Mouse (Mus musculus): Measurements from ENCODE around the gene Faah.

Faah gene

GRCm38 (mm10) chr4:115959546-115959945 lies 58.2 kb downstream of the Faah start:
- in situ Hi-C loops (cut with MboI; ENCODE audit: unreplicated experiment in 2 of 2), result loop anchor here (25.0 kb wide), 2 partner anchors 472 to 1272 kb away; partner anchors contain the start of gene Cyp4a14 (in 1 of the 2)

GRCm38 (mm10) chr4:115955494-115955775 lies 62.3 kb downstream of the Faah start:
- in situ Hi-C loops (cut with MboI; ENCODE audit: unreplicated experiment in 2 of 2), result loop anchor here (25.0 kb wide), 2 partner anchors 468 to 1268 kb away; partner anchors contain the start of gene Cyp4a14 (in 1 of the 2)

DNA sequence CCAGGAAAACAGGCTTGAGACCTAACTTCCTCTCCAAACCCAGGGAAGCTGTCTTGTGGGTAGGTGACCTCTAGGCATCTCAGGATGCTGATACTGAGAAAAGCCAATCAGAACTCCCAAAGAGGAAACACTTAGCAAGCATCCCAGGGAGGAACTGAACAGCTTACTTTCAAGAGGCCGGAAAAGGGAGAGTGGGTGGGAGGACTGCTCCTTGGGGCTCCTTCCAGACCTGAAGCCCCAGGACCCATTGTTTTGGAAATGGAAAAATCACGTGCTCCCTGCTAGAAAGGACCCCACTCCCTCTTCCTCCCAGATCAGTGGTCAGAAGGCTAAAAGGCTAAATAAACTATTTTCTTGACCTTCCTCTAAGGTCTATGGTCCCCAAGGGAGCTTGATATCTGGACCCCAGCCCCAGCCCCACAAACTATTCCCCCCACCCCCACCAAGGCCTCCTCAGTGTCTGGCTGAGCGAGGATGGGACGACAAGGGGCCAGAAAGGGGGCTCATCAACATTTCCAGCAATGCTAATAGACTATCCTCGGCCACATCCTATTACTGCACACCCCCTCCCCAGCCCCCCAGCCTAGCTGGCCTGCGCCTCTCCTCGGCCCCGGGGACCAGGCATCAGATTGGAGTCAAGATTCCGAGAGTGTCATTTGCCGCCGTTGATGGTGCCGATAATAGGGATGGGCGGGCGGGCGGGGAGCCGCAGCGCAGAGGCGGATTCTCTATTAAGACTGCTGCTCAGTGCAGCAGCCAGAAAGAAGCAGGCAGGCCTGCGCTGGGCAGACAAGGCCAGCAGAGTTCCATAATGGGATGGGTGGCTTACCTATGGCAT lies 62.9 kb downstream of the Faah start:
- in situ Hi-C loops (cut with MboI; ENCODE audit: unreplicated experiment in 2 of 2), result loop anchor here (5.0 to 25.0 kb wide), 3 partner anchors 223 to 1268 kb away; partner anchors contain the start of gene Cyp4a14 (in 1 of the 2)

GRCm38 (mm10) chr4:115953559-115953958 lies 64.2 kb downstream of the Faah start:
- in situ Hi-C loops (cut with MboI; ENCODE audit: unreplicated experiment in 2 of 2), result loop anchor here (5.0 to 25.0 kb wide), 3 partner anchors 221 to 1266 kb away; partner anchors contain the start of gene Cyp4a14 (in 1 of the 2)

DNA sequence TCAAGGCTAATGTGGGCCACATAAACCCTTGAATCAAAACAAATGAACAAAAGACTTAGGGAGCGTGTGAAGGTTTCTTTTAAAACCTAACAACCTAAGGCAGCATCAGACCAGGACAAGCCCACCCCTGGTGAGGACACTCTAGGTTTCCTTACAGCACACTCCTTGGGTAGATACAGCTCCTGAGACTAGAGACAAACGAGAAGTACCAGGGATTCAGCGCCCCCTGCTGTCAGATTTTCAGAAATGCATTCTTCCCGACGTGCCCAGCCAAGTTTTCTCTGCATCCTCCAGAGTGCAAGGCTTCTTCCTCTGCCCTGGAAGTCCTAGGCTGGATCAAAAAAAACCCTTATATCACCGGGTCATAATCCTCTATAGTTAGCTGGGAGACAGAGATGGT lies 65.0 kb downstream of the Faah start:
- in situ Hi-C loops (cut with MboI; ENCODE audit: unreplicated experiment in 2 of 2), result loop anchor here (5.0 to 25.0 kb wide), 3 partner anchors 220 to 1265 kb away; partner anchors contain the start of gene Cyp4a14 (in 1 of the 2)

DNA sequence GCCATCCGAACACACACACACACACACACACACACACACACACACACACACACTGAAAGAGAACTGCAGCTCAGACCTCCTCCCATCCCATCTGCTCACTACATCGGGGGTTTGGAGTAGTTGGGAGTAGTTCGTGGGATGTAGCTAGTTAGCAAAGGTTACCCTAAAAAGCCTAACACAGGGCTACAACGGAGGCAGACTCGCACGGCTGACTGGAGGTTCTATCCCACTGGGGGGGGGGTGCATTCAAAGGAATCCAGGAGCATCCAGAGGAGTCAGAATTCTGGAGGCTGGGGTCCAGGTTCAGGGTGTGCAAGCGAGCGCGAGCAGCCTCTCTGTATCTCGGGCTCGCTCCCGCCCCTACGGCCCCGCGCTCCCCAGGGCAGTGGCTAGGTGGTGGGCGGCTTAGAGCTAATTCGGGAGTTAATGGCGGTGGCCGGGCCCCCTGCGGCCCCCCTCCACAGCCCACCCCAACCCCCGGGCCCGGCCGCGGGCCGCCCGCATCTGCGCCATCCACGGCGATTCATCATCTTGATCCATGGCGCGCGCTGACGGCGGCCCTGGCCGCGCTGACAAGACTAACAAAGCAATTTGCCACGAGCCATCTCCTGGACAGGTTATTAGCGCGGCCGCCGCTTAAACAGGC lies 73.9 kb downstream of the Faah start:
- in situ Hi-C loops (cut with MboI; ENCODE audit: unreplicated experiment in 2 of 2), result no loop called here

GRCm38 (mm10) chr4:115941242-115941820 lies 76.4 kb downstream of the Faah start:
- in situ Hi-C loops (cut with MboI; ENCODE audit: unreplicated experiment in 2 of 2), result no loop called here

GRCm38 (mm10) chr4:115940681-115941080 lies 77.0 kb downstream of the Faah start:
- in situ Hi-C loops (cut with MboI; ENCODE audit: unreplicated experiment in 2 of 2), result no loop called here

DNA sequence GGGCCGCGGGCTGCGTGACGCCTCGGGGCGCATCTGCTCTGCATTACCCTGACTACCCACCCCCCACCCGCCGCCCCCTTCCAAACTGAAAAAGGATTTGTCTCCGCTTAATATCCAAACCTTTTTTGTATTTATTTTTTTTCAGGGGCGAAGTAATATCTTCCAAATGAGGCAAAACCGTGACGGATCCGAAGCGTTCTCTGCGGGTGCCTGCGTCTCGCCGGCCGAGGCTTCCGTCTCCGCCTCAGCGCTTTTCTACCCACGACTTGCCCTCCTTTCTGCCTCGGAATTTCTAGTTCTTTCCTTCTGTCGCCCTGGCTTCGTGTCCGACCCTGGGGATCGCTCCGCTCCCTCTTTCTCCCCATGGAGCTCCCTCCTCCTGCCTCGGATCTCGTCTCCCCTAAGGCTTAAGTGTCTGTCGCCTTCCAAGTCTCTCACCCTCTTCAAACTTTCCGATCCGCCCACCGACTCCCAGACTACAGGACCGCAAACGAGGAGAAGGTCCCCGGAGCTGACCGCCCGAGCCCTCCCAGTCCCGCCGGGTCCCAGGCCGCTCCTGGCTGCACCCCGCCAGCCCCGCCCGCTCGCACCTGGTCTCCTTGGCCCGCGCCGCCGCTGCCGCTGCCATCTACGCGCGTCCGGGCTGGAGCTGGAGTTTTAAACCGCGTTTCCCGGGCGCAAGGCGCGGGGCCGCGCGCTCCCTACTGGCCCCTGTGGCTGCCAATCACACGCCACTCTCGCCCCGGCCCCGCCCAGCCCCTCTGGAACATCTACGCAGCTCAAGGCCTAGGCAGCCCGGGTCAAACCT lies 78.2 kb downstream of the Faah start, which contains the start of gene Dmbx1:
Dmbx1 (minus strand) TSS at position 632 of the 808 bp plus-strand sequence.
- in situ Hi-C loops (cut with MboI; ENCODE audit: unreplicated experiment in 2 of 2), result no loop called here

DNA sequence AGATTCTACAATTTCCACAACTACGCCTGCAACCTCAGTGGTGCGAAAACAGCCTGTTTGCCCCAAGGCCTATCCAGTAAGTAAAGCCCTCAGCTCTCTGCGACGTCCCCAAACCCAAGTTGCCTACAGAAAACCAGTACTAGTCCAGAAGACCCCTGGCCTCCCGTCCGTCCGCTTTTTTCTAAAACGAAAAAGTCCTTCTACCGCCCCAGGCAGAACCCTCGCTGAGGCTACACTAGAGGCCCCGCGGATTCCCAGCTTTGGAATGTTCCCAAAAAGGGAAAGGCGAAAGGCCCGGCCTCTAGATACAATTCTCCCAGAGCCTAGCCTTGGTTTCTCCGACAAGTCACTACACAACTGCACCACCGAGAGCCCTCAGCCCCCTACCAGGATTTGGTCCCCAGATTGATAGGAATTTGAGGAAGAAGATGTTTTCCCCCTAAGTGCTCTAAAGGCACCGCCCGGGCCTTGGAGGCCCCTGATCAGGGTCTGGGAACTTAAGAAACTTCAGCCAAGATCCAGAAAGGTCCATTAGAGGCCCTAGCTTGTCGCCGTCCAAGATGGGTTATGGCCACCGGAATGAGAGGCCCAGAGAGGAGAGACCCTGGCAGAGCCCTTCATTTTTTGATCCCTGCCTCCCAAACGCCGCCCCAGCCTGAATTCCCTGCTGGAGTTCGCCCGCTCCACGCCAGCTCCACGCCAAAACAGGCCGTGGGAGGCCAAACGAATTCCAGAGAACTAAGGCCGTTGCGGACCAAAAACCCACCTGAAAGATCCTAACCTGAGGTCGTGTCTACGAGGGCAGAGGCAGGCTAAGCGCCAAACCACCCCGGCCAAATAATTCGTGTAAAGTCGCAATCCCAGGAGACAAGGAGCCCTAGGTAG lies 79.2 kb downstream of the Faah start:
- in situ Hi-C loops (cut with MboI; ENCODE audit: unreplicated experiment in 2 of 2), result no loop called here

- in situ Hi-C loops (cut with MboI; ENCODE audit: unreplicated experiment in 2 of 2), result no loop called here
Observed at GRCm38 (mm10) chr4:115937061-115937976, 80.4 kb downstream of the Faah start.

DNA sequence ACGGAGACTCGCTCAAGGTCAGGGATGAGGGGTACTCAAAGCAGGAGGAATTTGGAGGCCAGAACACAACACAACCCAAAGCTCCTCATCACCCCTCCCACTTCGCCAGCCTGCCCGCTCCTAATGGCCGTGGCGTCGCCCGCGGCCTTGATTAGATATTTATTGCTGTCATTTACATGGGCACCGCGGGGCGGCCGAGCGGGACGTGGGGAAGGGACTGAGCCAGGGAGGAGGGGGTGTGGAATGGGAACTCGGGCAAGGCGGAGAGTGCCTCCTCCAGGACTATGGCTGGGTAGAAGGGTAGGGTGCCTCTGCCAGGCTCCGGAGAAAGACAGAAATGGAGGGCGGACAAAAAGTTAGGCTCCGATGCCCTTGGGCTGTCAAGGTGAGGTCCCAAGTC lies 81.1 kb downstream of the Faah start:
- in situ Hi-C loops (cut with MboI; ENCODE audit: unreplicated experiment in 2 of 2), result no loop called here

DNA sequence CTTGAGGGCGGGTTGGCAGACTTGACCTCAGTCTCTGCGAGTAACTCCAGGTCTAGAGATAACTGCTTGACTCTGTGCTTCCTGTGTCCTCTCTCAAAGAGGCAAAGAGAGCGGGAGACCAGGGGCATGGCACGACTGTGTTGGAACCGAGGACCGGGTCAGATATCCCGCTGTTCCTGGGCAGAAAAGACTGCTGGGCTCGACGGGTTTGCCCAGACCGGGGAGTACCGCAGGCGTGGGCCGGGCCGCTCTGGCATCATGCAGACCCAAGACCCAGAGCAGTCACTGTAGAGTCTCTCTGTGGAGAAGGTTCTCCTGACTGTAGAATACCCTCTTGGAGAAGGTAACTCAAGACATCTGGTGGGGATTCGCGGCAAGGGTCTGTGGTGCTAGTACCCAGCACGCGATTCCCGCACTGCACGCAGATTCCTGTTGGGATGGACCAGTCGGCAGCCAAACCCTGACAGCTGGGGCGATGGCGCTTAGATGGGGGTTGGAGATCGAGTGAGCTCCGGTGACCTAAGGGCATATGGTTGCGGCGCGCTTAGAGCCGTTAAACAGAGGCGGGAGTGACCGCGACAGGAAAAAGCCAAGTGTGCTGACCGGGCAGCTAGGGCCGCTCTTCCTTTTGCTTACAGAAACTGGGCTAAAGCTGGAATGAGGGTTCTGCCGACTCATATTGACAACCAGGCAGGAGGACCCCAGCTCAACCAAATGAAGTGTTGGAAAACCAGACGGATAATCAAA lies 81.7 kb downstream of the Faah start:
- in situ Hi-C loops (cut with MboI; ENCODE audit: unreplicated experiment in 2 of 2), result no loop called here

- in situ Hi-C loops (cut with MboI; ENCODE audit: unreplicated experiment in 2 of 2), result no loop called here
Observed at GRCm38 (mm10) chr4:115931556-115932088, 86.1 kb downstream of the Faah start.

DNA sequence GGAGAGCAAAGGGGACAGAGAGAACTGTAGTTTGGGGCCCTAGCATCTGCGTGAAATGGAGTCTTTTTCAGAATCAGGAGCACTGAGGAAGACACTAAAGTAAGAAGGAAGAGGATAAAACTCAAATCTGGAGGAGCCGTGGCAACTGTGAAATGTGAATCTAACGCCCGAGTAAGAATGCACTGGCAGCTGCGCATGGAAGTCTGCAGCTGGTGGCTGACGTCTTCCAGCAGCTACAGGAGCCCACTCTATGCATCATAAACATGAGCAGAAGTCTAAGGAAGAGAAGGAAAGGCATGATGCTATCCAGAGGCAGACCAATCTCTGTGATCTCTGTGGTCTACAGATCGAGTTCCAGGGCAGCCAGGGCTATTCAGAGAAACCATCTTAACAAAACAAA lies 90.1 kb downstream of the Faah start:
- in situ Hi-C loops (cut with MboI; ENCODE audit: unreplicated experiment in 2 of 2), result no loop called here

- in situ Hi-C loops (cut with MboI; ENCODE audit: unreplicated experiment in 2 of 2), result no loop called here
Observed at GRCm38 (mm10) chr4:115923262-115923880, 94.4 kb downstream of the Faah start.

GRCm38 (mm10) chr4:115922688-115923087 lies 95.0 kb downstream of the Faah start:
- in situ Hi-C loops (cut with MboI; ENCODE audit: unreplicated experiment in 2 of 2), result no loop called here
